Mouse (Mus musculus): Measurements from ENCODE around the gene Hoxb9.

Hoxb9 gene

DNA sequence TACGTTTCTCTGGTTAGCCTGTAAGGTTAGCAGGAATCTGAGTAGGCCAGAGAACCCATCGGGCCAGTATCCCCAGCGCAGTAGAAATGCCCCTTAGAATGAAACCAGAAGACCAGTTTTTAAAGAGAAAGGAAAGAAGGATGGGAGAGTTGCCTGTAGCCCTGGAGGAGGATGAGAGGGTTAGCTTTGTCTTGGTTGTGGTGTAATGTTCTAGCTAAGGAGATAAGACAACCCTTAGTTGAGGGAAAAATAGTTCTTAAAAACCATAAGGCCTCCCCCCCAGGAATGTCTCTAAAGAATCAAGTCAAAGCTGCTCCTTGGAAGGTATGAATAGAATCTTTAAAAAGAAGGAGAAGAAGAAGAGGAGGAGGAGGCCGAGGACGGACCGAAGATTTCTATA is 51.5 kb downstream of the Hoxb9 start:
- no peak overlapping the region for H3K4me3 ChIP-seq (replicated peaks; ENCODE audit: low read length)
- no peaks in the 10 kb centered on the region; the same call in 1 of the 2 replicates for H3K9me3 ChIP-seq (ENCODE audit: low read length)
- peaks cover 42% of the 10 kb centered on the region for H3K4me1 ChIP-seq (replicated peaks; ENCODE audit: low read depth, low read length)
- no peak for TF ChIP-seq POU5F1 (IDR thresholded peaks at IDR 0.05; ENCODE audit: borderline replicate concordance, low read length)
- no peak for TF ChIP-seq CTCF (conservative IDR thresholded peaks at IDR 0.05; ENCODE audit: low read length)
- no peak for TF ChIP-seq NANOG (IDR thresholded peaks at IDR 0.05; ENCODE audit: borderline replicate concordance, low read length)
- H3K27me3 ChIP-seq (ENCODE audit: insufficient read depth, low read length): peaks cover 98% of the 10 kb centered on the region
- no peaks in the 10 kb centered on the region for H3K36me3 ChIP-seq (ENCODE audit: insufficient read depth, low read length)

DNA sequence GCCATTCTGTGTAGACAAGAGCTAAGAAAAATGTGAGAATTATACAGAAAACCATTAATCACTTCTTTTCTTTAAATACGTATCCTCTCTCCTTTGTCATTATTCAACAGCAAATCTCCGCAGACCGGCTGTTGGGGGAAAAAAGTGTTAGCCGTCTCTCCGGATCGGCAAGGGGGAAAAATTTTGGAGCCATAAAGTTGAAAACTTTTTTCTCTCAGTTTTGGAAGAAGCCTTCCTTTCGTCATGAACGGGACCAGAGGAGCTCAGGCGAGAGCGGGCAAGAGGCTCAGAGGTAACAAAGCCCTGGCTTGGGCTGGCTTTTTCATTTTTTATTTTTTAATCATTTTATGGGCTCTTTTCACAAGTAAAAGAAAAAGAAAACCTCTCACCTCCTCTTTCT is 51.9 kb downstream of the Hoxb9 start, which contains the start of gene Hoxb3:
TSS of gene Hoxb3 (plus strand) at position 173 of the 400 bp plus-strand sequence.
- TF ChIP-seq NANOG (IDR thresholded peaks at IDR 0.05; ENCODE audit: borderline replicate concordance, low read length) (no peak), CTCF (conservative IDR thresholded peaks at IDR 0.05; ENCODE audit: low read length) (no peak), POU5F1 (IDR thresholded peaks at IDR 0.05; ENCODE audit: borderline replicate concordance, low read length) (no peak)
- H3K36me3 ChIP-seq (ENCODE audit: insufficient read depth, low read length): no peaks in the 10 kb centered on the region
- H3K9me3 ChIP-seq (ENCODE audit: low read length): no peaks in the 10 kb centered on the region; the same call in 1 of the 2 replicates

DNA sequence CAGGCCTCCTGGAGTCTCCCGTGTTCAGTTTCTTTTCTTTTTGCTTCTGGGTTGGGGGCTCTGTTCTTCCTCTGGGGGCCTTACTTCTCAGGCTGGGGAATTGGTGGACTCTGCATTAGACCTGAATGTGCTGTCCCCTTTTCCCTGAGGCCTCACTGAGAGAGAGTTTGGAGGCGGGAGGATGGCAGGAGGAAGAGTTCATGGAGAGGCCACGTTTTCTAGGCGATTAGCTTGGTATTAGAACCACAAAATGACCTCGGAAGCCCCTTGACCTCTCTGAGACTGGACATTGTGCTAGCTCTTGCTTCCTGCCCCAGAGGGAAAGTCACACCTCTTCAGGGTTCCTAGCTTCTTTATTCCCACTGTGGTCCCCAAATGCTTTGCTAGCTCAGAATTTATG is 52.9 kb downstream of the Hoxb9 start:
- TF ChIP-seq POU5F1 (IDR thresholded peaks at IDR 0.05; ENCODE audit: borderline replicate concordance, low read length) (no peak), CTCF (conservative IDR thresholded peaks at IDR 0.05; ENCODE audit: low read length) (no peak), NANOG (IDR thresholded peaks at IDR 0.05; ENCODE audit: borderline replicate concordance, low read length) (no peak)
- Histone ChIP-seq H3K4me3 (replicated peaks; ENCODE audit: low read length) (no peak overlapping the region), H3K9me3 (ENCODE audit: low read length) (peaks cover 2% of the 10 kb centered on the region; the same call in 1 of the 2 replicates), H3K4me1 (replicated peaks; ENCODE audit: low read depth, low read length) (peaks cover 36% of the 10 kb centered on the region), H3K27me3 (ENCODE audit: insufficient read depth, low read length) (peaks cover 100% of the 10 kb centered on the region), H3K36me3 (ENCODE audit: insufficient read depth, low read length) (no peaks in the 10 kb centered on the region)

More for the DNA sequence above, 51.9 kb downstream of the Hoxb9 start, which contains the start of gene Hoxb3:
- Histone ChIP-seq H3K4me1 (replicated peaks; ENCODE audit: low read depth, low read length) (peaks cover 38% of the 10 kb centered on the region), H3K27me3 (ENCODE audit: insufficient read depth, low read length) (peaks cover 98% of the 10 kb centered on the region), H3K4me3 (replicated peaks; ENCODE audit: low read length) (no peak within 1 kb of the TSS)

DNA sequence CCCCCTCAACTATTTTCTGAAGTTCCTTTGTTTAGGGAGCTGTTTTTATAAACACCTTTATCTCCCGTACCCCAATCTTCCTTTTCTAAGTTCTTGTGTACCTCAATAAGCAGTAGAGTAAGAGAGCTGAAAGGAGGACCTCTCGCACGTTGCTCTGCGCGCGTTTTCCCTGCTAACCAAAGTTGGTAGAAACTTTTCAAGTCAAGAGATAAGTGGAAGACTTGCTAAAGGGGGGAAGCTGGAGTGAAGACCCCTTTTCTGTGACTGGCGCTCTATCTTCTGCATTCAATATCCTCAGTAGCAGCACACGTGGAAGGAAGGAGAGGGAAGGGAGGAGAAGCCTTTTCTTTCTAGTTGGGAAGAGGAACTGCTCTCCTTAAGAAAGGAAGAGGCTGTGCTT is 53.7 kb downstream of the Hoxb9 start:
- no peak for TF ChIP-seq NANOG (IDR thresholded peaks at IDR 0.05; ENCODE audit: borderline replicate concordance, low read length)
- no peak for TF ChIP-seq POU5F1 (IDR thresholded peaks at IDR 0.05; ENCODE audit: borderline replicate concordance, low read length)
- TF ChIP-seq CTCF (conservative IDR thresholded peaks at IDR 0.05; ENCODE audit: low read length): no peak
- Histone ChIP-seq H3K36me3 (ENCODE audit: insufficient read depth, low read length) (no peaks in the 10 kb centered on the region), H3K9me3 (ENCODE audit: low read length) (peaks cover 7% of the 10 kb centered on the region), H3K4me1 (replicated peaks; ENCODE audit: low read depth, low read length) (peaks cover 33% of the 10 kb centered on the region), H3K4me3 (replicated peaks; ENCODE audit: low read length) (no peak overlapping the region), H3K27me3 (ENCODE audit: insufficient read depth, low read length) (peaks cover 100% of the 10 kb centered on the region)

DNA sequence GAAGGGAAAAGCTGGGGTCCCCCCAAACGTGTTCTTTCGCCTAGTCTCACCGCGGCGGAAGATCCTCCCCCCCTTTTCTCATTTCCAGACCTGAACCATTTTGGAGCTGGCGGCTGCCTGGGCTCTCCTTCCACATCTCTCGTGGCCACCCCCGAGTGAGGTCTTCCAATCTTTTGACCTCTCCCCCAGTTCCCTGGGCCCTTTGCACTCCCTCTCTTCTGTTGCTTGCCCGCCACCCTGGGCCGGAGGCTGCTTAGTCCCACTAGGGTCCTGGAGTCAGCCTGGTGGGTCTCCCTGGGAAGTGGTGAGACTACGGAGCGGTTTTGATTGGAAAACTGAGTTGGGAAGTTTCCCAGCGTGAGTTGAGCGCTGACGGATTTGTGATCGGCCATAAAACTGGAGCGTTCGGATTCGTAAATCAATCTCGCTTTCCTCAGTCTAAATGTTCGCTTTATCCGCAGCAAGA is 54.5 kb downstream of the Hoxb9 start:
- Histone ChIP-seq H3K27me3 (ENCODE audit: insufficient read depth, low read length) (peaks cover 100% of the 10 kb centered on the region), H3K4me1 (replicated peaks; ENCODE audit: low read depth, low read length) (peaks cover 41% of the 10 kb centered on the region), H3K9me3 (ENCODE audit: low read length) (peaks cover 9% of the 10 kb centered on the region), H3K36me3 (ENCODE audit: insufficient read depth, low read length) (no peaks in the 10 kb centered on the region), H3K4me3 (replicated peaks; ENCODE audit: low read length) (no peak overlapping the region; the same call in 1 of the 2 replicates)
- no peak for TF ChIP-seq NANOG (IDR thresholded peaks at IDR 0.05; ENCODE audit: borderline replicate concordance, low read length)
- TF ChIP-seq CTCF (conservative IDR thresholded peaks at IDR 0.05; ENCODE audit: low read length): no peak
- no peak for TF ChIP-seq POU5F1 (IDR thresholded peaks at IDR 0.05; ENCODE audit: borderline replicate concordance, low read length)

Data from E14TG2a.4 (cell line).